Mouse (Mus musculus) midbrain, embryonic 11.5 days (tissue): ENCODE data around the gene Rgl3. TPM values are rescaled to one million over a fixed set of nuclear protein-coding genes. Genes with fewer than 3 reads are reported as not detected.

Experiments used
- ATAC-seq: fragments of 200-750 bp; cut with Nextera tagmentation; 2 replicates; pipeline ENCODE4 v1.8.0; 2017; ENCODE audit warnings: moderate TSS enrichment, moderate library complexity; ENCODE audit not compliant: low FRiP score
- DNase-seq: peaks from one replicate; pipeline ENCODE4 v3.0.0; 2015; ENCODE audit warnings: low spot score; ENCODE audit errors: missing footprints
- H3K27ac ChIP-seq: fragments of 300-500 bp; sonication (generic); 2 replicates; pipeline ENCODE4 v1.5.1; 2014; ENCODE audit warnings: low read depth, low read length
- H3K27me3 ChIP-seq: fragments of 300-500 bp; sonication (generic); 2 replicates; pipeline ENCODE4 v1.6.1; 2014; ENCODE audit warnings: mild to moderate bottlenecking, low read length, moderate library complexity, mixed read lengths; ENCODE audit not compliant: control insufficient read depth, insufficient read depth
- H3K36me3 ChIP-seq: fragments of 300-500 bp; sonication (generic); 2 replicates; pipeline ENCODE4 v1.6.1; 2014; ENCODE audit warnings: mild to moderate bottlenecking, low read length, moderate library complexity, mixed read lengths; ENCODE audit not compliant: control insufficient read depth, insufficient read depth
- H3K4me1 ChIP-seq: fragments of 300-500 bp; sonication (generic); 2 replicates; pipeline ENCODE4 v1.6.1; 2014; ENCODE audit warnings: low read length; ENCODE audit not compliant: control insufficient read depth, insufficient read depth
- H3K4me2 ChIP-seq: fragments of 300-500 bp; sonication (generic); 2 replicates; pipeline ENCODE4 v1.6.1; 2014; ENCODE audit warnings: mild to moderate bottlenecking, moderate library complexity
- H3K4me3 ChIP-seq: fragments of 300-500 bp; sonication (generic); 2 replicates; pipeline ENCODE4 v1.5.1; 2014; ENCODE audit warnings: low read depth, low read length
- H3K9ac ChIP-seq: fragments of 300-500 bp; sonication (generic); 2 replicates; pipeline ENCODE4 v1.6.1; 2014; ENCODE audit warnings: low read length
- H3K9me3 ChIP-seq: fragments of 300-500 bp; sonication (generic); 2 replicates; pipeline ENCODE4 v1.6.1; 2016; ENCODE audit warnings: low read length; ENCODE audit not compliant: control insufficient read depth
- WGBS: fragments of 180-500 bp; shearing (Covaris S2); extraction: QIAGEN DNeasy Blood & Tissue Kit; methylation state at CpG from one replicate; pipeline ENCODE4 v1.1.7; 2014; 5-methylcytosine and 5-hydroxymethylcytosine counted together
- polyA plus RNA-seq: library from polyadenylated mRNA; unstranded; fragments of >200 nt; fragmentation: Nextera tagmentation; extraction: Ambion mirVana; gene quantifications from 2 replicates; pipeline ENCODE4 v1.2.1, GENCODE M21; 2014

Rgl3 gene
- polyA plus RNA-seq, 1 experiment from 2014 or later, result 2.2 TPM

DNA sequence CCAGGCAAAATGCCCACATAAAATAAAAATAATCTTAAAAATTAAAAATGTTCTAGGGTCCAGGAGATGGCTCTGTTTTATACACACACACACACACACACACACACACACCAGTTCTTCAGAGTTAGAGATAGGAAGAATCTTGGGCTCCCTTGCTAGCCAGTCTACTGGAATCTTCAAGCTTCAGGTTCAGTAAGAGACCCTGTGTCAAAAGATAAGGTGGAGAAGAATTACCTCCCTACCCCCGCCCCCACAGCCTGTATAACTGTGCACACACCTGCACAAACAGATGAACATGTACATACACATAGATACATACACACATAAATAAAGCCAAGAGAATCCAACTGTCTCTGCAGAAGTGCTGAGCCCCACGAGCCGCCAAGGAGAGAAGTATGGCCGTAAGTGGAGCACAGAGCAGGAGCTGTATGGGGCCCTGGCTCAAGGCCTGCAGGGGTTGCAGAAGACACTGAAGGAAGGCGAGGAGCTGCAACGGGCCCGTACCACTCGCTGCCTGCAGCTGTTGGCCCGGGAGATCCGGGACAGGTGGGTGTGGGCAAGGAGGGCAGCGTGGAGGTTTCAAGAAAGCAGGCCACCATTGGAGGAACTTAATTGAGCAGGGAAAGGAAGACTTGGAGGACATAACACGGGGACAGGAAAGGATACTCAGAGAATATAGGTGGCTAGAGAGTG, 56.7 kb downstream of the Rgl3 start:
- Histone ChIP-seq H3K4me3 (no peak overlapping the region), H3K9me3 (no peaks in the 10 kb centered on the region), H3K4me1 (peaks cover 5% of the 10 kb centered on the region; the same call in 1 of the 2 replicates), H3K27me3 (0 out of 2 replicates have a peak, but pooled peaks cover 3% of the 10 kb centered on the region), H3K4me2 (no peak overlapping the region), H3K27ac (no peak overlapping the region), H3K9ac (no peak overlapping the region), H3K36me3 (no peaks in the 10 kb centered on the region)
- WGBS, result 63% methylated on average over 12 of the region's 12 CpGs
- DNase-seq, result peak; percentile 1
- no peak for ATAC-seq

- no peak overlapping the region for H3K9ac ChIP-seq
- no peaks in the 10 kb centered on the region for H3K9me3 ChIP-seq
- H3K27me3 ChIP-seq, result 0 out of 2 replicates have a peak, but pooled peaks cover 3% of the 10 kb centered on the region
- no peak overlapping the region for H3K27ac ChIP-seq
- peaks cover 4% of the 10 kb centered on the region; the same call in 1 of the 2 replicates for H3K4me1 ChIP-seq
- WGBS, result 71% methylated on average over 2 of the region's 2 CpGs
- no peak for DNase-seq
- no peak overlapping the region for H3K4me3 ChIP-seq
- ATAC-seq, result no peak
- no peaks in the 10 kb centered on the region for H3K36me3 ChIP-seq
- no peak overlapping the region for H3K4me2 ChIP-seq
Measured at GRCm38 (mm10) chr9:21932006-21932405, 57.2 kb downstream of the Rgl3 start.

DNA sequence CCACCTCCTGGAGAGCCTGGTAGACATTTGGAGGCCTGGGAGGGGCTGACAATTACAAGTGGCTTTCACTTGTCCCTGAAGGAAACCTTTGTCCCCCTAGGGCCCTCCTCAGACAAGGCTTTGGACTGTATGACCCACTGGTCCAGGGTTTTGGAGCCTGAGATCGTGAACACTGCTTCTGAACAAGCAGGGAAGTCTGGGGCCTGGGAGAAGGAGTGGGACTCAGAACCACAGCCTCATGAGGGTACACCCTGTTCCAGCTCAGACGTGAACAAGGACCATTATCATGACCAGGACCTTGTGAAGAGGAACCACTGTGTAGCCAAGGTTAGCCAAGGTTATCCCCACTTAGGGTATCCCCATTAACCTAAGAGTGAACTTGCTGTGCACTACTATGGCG, 60.0 kb downstream of the Rgl3 start:
- Histone ChIP-seq H3K4me1 (peaks cover 11% of the 10 kb centered on the region), H3K27me3 (0 out of 2 replicates have a peak, but pooled peaks cover under 1% of the 10 kb centered on the region), H3K36me3 (no peaks in the 10 kb centered on the region), H3K9ac (no peak overlapping the region), H3K9me3 (no peaks in the 10 kb centered on the region), H3K27ac (no peak overlapping the region), H3K4me3 (no peak overlapping the region), H3K4me2 (no peak overlapping the region)
- peak; percentile 31 for DNase-seq
- ATAC-seq, result no peak
- WGBS, result 79% methylated on average over 3 of the region's 3 CpGs

DNA sequence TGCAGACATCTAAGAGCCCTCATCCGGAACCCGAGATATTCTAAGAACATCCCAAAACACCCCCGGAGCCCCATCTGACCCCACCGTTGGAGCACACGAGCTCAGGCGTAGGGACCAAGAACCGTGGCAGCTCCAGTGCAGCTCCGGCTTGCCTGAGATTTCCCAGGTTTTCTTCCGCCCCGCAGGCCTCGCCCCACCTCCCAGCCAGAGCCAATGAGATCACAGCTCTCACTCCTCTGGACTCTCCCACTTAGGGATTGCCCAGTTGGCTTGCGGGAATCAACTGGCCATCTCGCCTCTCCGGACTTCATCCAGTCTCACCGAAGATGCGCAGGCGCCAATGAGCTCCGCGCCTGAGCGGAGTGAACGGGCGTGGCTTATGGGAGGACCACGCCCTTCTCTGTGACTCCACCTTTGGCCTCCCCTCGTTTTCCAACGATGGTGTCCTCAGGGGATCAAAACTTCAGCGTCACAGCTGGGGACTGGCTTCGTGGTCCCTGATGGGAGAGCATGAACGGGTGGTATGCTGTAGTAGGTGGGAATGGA, 62.0 kb downstream of the Rgl3 start, which contains the start of the genes Ccdc159 and Tmem205:
Gene Ccdc159, plus strand, starts transcription at position 264 of the 546 bp plus-strand sequence.
Gene Tmem205, minus strand, starts transcription at position 349 of the 546 bp plus-strand sequence.
- Histone ChIP-seq H3K9me3 (no peaks in the 10 kb centered on the region), H3K4me3 (peak within 1 kb of the TSS; percentile 41), H3K27ac (no peak within 1 kb of the TSS), H3K4me1 (peaks cover 11% of the 10 kb centered on the region), H3K4me2 (peak within 1 kb of the TSS; percentile 72), H3K9ac (peak within 1 kb of the TSS; percentile 71), H3K27me3 (no peaks in the 10 kb centered on the region), H3K36me3 (no peaks in the 10 kb centered on the region)
- WGBS, result 1% methylated on average over 28 of the region's 28 CpGs
- DNase-seq (peak; percentile 98), ATAC-seq (peak; percentile 99)

GRCm38 (mm10) chr9:21926784-21927183, 62.5 kb downstream of the Rgl3 start:
- WGBS, result 5% methylated on average over 6 of the region's 6 CpGs
- Histone ChIP-seq H3K9ac (peak overlapping the region; percentile 71), H3K4me3 (peak overlapping the region; percentile 41), H3K4me2 (peak overlapping the region; percentile 72), H3K27ac (no peak overlapping the region), H3K27me3 (no peaks in the 10 kb centered on the region), H3K36me3 (no peaks in the 10 kb centered on the region), H3K9me3 (no peaks in the 10 kb centered on the region), H3K4me1 (peaks cover 11% of the 10 kb centered on the region)
- ATAC-seq (no peak), DNase-seq (no peak)

- DNase-seq, result no peak
- WGBS, result 85% methylated on average over 6 of the region's 6 CpGs
- peaks cover 11% of the 10 kb centered on the region for H3K4me1 ChIP-seq
- no peak overlapping the region for H3K27ac ChIP-seq
- H3K9ac ChIP-seq, result 0 out of 2 replicates have a peak overlapping the region, but pooled peaks have one; percentile 71
- no peak for ATAC-seq
- no peaks in the 10 kb centered on the region for H3K9me3 ChIP-seq
- H3K27me3 ChIP-seq, result no peaks in the 10 kb centered on the region; the same call in 1 of the 2 replicates
- no peaks in the 10 kb centered on the region for H3K36me3 ChIP-seq
- H3K4me3 ChIP-seq, result no peak overlapping the region
- H3K4me2 ChIP-seq, result peak overlapping the region; percentile 72
Measured at GRCm38 (mm10) chr9:21926155-21926554, 63.1 kb downstream of the Rgl3 start.

DNA sequence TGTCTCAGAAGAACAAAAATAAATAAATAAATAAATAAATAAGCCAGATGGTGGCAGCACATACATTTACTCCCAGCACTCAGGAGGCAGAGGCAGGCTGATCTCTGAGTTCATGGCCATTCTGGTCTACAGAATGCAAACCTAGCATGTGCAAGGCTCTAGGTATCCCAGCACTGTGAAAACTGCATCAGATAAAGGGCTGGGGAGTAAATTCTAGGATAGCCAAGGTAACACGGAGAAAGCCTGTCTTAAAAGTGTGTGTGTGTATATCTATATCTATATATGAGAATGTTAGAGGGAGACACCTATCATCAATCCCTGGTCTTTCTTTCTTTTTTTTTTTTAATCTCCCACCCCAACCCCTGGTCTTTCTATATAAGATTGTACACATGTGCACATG, 63.7 kb downstream of the Rgl3 start:
- Histone ChIP-seq H3K27ac (no peak overlapping the region), H3K36me3 (no peaks in the 10 kb centered on the region), H3K4me1 (peaks cover 11% of the 10 kb centered on the region), H3K9ac (no peak overlapping the region), H3K4me2 (no peak overlapping the region), H3K27me3 (no peaks in the 10 kb centered on the region; the same call in 1 of the 2 replicates), H3K4me3 (no peak overlapping the region), H3K9me3 (no peaks in the 10 kb centered on the region)
- 91% methylated on average over 1 of the region's 1 CpGs for WGBS
- ATAC-seq (no peak), DNase-seq (peak; percentile 53)

DNA sequence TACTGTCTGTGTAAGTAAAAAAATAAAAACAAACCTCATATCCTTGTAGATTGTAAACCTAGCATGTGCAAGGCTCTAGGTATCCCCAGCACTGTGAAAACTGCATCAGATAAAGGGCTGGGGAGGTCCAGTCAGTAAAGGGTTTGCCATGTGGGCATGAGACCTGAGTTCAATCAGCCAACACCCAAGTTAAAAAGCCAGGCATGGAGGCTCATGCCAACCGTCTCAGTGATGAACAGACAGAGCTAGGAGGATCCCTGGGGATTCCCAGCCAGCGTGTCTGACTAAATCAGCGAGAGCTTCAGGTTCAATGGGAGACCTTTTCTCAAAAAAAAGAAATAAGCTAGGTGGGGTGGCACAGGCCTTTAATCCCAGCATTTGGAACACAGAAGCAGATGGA, 64.2 kb downstream of the Rgl3 start:
- Histone ChIP-seq H3K27me3 (no peaks in the 10 kb centered on the region; the same call in 1 of the 2 replicates), H3K4me1 (peaks cover 11% of the 10 kb centered on the region), H3K4me2 (no peak overlapping the region), H3K9me3 (no peaks in the 10 kb centered on the region), H3K27ac (no peak overlapping the region), H3K9ac (no peak overlapping the region), H3K36me3 (no peaks in the 10 kb centered on the region), H3K4me3 (no peak overlapping the region)
- peak; percentile 75 for DNase-seq
- WGBS, result 87% methylated on average over 3 of the region's 3 CpGs
- ATAC-seq, result no peak

DNA sequence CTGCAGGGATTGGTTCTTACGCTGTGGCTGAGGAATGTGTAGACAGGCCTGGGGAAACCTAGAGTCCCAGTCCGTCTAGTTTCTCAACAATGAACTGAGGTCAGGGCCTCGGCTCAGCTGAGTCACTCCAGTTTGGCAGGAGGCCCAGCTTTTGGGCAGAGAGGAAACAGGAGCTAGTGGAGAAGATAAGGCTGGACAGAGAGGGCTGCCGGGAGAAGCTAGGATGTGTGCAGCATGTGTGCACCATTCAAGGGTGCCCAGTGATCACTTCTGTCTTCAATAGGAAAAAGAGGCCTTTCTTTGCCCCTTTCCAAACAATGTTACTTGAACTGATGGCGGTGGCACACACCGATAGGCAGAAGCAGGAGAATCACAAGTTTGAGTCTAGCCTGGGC, 65.2 kb downstream of the Rgl3 start:
- Histone ChIP-seq H3K4me1 (peaks cover 11% of the 10 kb centered on the region), H3K36me3 (no peaks in the 10 kb centered on the region), H3K9me3 (no peaks in the 10 kb centered on the region), H3K4me2 (no peak overlapping the region), H3K27me3 (no peaks in the 10 kb centered on the region; the same call in 1 of the 2 replicates), H3K9ac (no peak overlapping the region), H3K27ac (no peak overlapping the region), H3K4me3 (no peak overlapping the region)
- WGBS, result 83% methylated on average over 6 of the region's 6 CpGs
- ATAC-seq (no peak), DNase-seq (peak; percentile 72)
